18 mouse cellular contexts compared by ENCODE assay signal in the genomic region with DNA sequence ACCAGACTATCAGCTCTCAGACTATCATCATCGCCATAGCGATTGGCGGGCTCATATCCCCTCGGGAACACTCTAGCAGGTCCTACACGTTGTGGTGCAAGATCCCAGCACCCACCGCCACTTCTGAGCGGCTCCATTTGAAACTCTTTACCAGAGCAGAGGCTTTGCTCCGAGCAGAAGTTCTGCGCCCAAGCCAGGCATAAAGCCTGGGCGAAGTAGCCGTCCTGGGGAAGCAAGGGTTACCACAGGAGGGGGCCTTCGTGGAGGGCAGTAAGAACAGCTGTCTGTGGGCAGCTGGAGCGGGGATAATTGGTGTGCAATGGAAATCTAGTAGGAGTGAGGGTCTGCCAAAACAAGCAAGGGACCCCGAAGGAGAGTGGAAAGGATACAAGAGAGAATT. TPM values are rescaled to one million over a fixed set of nuclear protein-coding genes. Genes with fewer than 3 reads are reported as not detected.
DNase-seq lines count a peak whose midpoint lies in the region; ATAC-seq lines count a peak whose summit lies in the region.
"Had no signal": no experiment of that assay in that cellular context is flagged by ENCODE, and none has a peak within 500 bp of the region (broad histone marks: within the 10 kb centered on the region; RNA-seq: fewer than 3 reads in every experiment).

No protein-coding gene starts in this region.

- no peaks in the 10 kb centered on the region for H3K27me3 ChIP-seq in forebrain, embryonic 13.5 days
- H3K27me3 ChIP-seq in forebrain, embryonic 11.5 days (ENCODE audit: control insufficient read depth, insufficient read depth, low read length), result no peaks in the 10 kb centered on the region
- no peaks in the 10 kb centered on the region for H3K27me3 ChIP-seq in embryonic facial prominence, embryonic 11.5 days (ENCODE audit: control insufficient read depth, insufficient read depth, low read length)
- H3K27me3 ChIP-seq in neural tube, embryonic 12.5 days (replicated peaks), result no peaks in the 10 kb centered on the region

- 66% methylated on average over 14 of the region's 14 CpGs for WGBS in forebrain, embryonic 13.5 days
- 72% methylated on average over 14 of the region's 14 CpGs for WGBS in forebrain, embryonic 11.5 days
- WGBS in embryonic facial prominence, embryonic 11.5 days, result 62% methylated on average over 14 of the region's 14 CpGs
- 59% methylated on average over 14 of the region's 14 CpGs for WGBS in neural tube, embryonic 12.5 days

- intact Hi-C loops in left cerebral cortex, postnatal 4 days (cut with DNase I), result loop anchor here (5.0 to 10.0 kb wide), 2 partner anchors 70 to 443 kb away; partner anchors contain the start of gene Ncoa1

- H3K4me2 ChIP-seq in forebrain, embryonic 13.5 days, result no peak overlapping the region
- no peak overlapping the region for H3K4me2 ChIP-seq in forebrain, embryonic 11.5 days (ENCODE audit: low read depth, low read length, severe bottlenecking)
- no peak overlapping the region for H3K4me2 ChIP-seq in embryonic facial prominence, embryonic 11.5 days (ENCODE audit: low read depth, low read length)
- no peak overlapping the region for H3K4me2 ChIP-seq in neural tube, embryonic 12.5 days (replicated peaks)

- H3K4me3 ChIP-seq in forebrain, embryonic 13.5 days, result no peak overlapping the region
- H3K4me3 ChIP-seq in forebrain, embryonic 11.5 days (ENCODE audit: low read depth, low read length), result no peak overlapping the region
- H3K4me3 ChIP-seq in embryonic facial prominence, embryonic 11.5 days (ENCODE audit: low read depth, low read length), result no peak overlapping the region
- H3K4me3 ChIP-seq in neural tube, embryonic 12.5 days, result no peak overlapping the region

- H3K36me3 ChIP-seq in forebrain, embryonic 13.5 days (ENCODE audit: poor library complexity, severe bottlenecking), result no peaks in the 10 kb centered on the region
- no peaks in the 10 kb centered on the region for H3K36me3 ChIP-seq in forebrain, embryonic 11.5 days (ENCODE audit: control insufficient read depth, insufficient read depth, low read length)
- no peaks in the 10 kb centered on the region for H3K36me3 ChIP-seq in embryonic facial prominence, embryonic 11.5 days (replicated peaks; ENCODE audit: control insufficient read depth, insufficient read depth, low read depth, low read length)
- H3K36me3 ChIP-seq in neural tube, embryonic 12.5 days, result no peaks in the 10 kb centered on the region

- no peaks in the 10 kb centered on the region for H3K9me3 ChIP-seq in forebrain, embryonic 13.5 days (replicated peaks)
- H3K9me3 ChIP-seq in forebrain, embryonic 11.5 days (ENCODE audit: control insufficient read depth, low read length), result no peaks in the 10 kb centered on the region
- no peaks in the 10 kb centered on the region for H3K9me3 ChIP-seq in embryonic facial prominence, embryonic 11.5 days (replicated peaks; ENCODE audit: control insufficient read depth, low read length)
- no peaks in the 10 kb centered on the region for H3K9me3 ChIP-seq in neural tube, embryonic 12.5 days

- no peaks in the 10 kb centered on the region for H3K4me1 ChIP-seq in forebrain, embryonic 13.5 days
- no peaks in the 10 kb centered on the region for H3K4me1 ChIP-seq in forebrain, embryonic 11.5 days (replicated peaks; ENCODE audit: control insufficient read depth, insufficient read depth, low read length)
- H3K4me1 ChIP-seq in embryonic facial prominence, embryonic 11.5 days (ENCODE audit: control insufficient read depth, insufficient read depth, low read length), result no peaks in the 10 kb centered on the region
- peaks cover 2% of the 10 kb centered on the region; the same call in 1 of the 2 replicates for H3K4me1 ChIP-seq in neural tube, embryonic 12.5 days

- H3K9ac ChIP-seq in forebrain, embryonic 13.5 days, result no peak overlapping the region
- H3K9ac ChIP-seq in forebrain, embryonic 11.5 days (ENCODE audit: low read length), result no peak overlapping the region
- H3K9ac ChIP-seq in embryonic facial prominence, embryonic 11.5 days (replicated peaks; ENCODE audit: low read length), result no peak overlapping the region
- H3K9ac ChIP-seq in neural tube, embryonic 12.5 days, result no peak overlapping the region

- DNase-seq in forebrain, embryonic 11.5 days (ENCODE audit: low spot score), result no peak
- peak; percentile 46 for DNase-seq in left cerebral cortex, postnatal 4 days
- DNase-seq in left cerebral cortex, adult 8-10 months (ENCODE audit: low spot score in 2 of 2), result no peak
- no peak for DNase-seq in embryonic facial prominence, embryonic 11.5 days (ENCODE audit: low spot score)
- no peak for DNase-seq in MN1 (ENCODE audit: low spot score)
- DNase-seq in spleen, postnatal 36 days (ENCODE audit: low spot score in 2 of 2), result no peak
- DNase-seq: adrenal gland, postnatal 36 days; kidney, postnatal 14 days had no signal

- peak; percentile 24; the same call in 1 of the 2 replicates for ATAC-seq in forebrain, embryonic 13.5 days
- ATAC-seq in forebrain, embryonic 11.5 days (replicated peaks; ENCODE audit: low FRiP score), result no peak
- ATAC-seq in embryonic facial prominence, embryonic 11.5 days (replicated peaks; ENCODE audit: insufficient number of reproducible peaks, low FRiP score, low TSS enrichment, low read depth), result 0 out of 2 replicates have a peak, but pooled peaks have one; percentile 23
- ATAC-seq in neural tube, embryonic 12.5 days (ENCODE audit: low FRiP score, low read depth), result peak; percentile 25; the same call in 1 of the 2 replicates
- ATAC-seq: inflammation-experienced regulatory T-cells, adult 6 months; lung, postnatal 0 days had no signal

- H3K27ac ChIP-seq in forebrain, embryonic 13.5 days, result no peak overlapping the region
- no peak overlapping the region for H3K27ac ChIP-seq in forebrain, embryonic 11.5 days (ENCODE audit: low read depth, low read length)
- no peak overlapping the region for H3K27ac ChIP-seq in embryonic facial prominence, embryonic 11.5 days (replicated peaks; ENCODE audit: low read depth, low read length)
- no peak overlapping the region for H3K27ac ChIP-seq in neural tube, embryonic 12.5 days
- H3K27ac ChIP-seq: stomach, postnatal 0 days had no signal

RNA-seq across cellular contexts. Expression of gene Itsn2, which starts 44.9 kb away (rescaled TPM):
- polyA plus RNA-seq in forebrain, embryonic 13.5 days (2015; fragmentation: Nextera tagmentation; extraction: Ambion mirVana), result 14.0 and 14.5 TPM in 2 replicates
- 18.5 and 19.3 TPM in 2 replicates for polyA plus RNA-seq in forebrain, embryonic 11.5 days (2014; fragmentation: Nextera tagmentation; extraction: Ambion mirVana)
- total RNA-seq in left cerebral cortex, postnatal 4 days (2021), result 10 to 100 TPM; 48.7 to 49.5 TPM
- total RNA-seq in left cerebral cortex, adult 8-10 months (2022), result 10 to 100 TPM; 65.5 to 75.0 (median 69.1) TPM
- polyA plus RNA-seq in embryonic facial prominence, embryonic 11.5 days (2014; fragmentation: Nextera tagmentation; extraction: Ambion mirVana), result 25.9 and 26.2 TPM in 2 replicates
- 17.6 and 22.7 TPM in 2 replicates for polyA plus RNA-seq in neural tube, embryonic 12.5 days (2016; fragmentation: Nextera tagmentation; extraction: Ambion mirVana)

RNA-seq across cellular contexts. Expression of gene Gm3625, which starts 45.2 kb away (rescaled TPM):
- polyA plus RNA-seq in forebrain, embryonic 13.5 days (2015; fragmentation: Nextera tagmentation; extraction: Ambion mirVana), result not detected in 2 replicates
- polyA plus RNA-seq in forebrain, embryonic 11.5 days (2014; fragmentation: Nextera tagmentation; extraction: Ambion mirVana), result not detected in 2 replicates
- not detected for total RNA-seq in left cerebral cortex, postnatal 4 days (2021)
- not detected for total RNA-seq in left cerebral cortex, adult 8-10 months (2022)
- not detected in 2 replicates for polyA plus RNA-seq in embryonic facial prominence, embryonic 11.5 days (2014; fragmentation: Nextera tagmentation; extraction: Ambion mirVana)
- polyA plus RNA-seq in neural tube, embryonic 12.5 days (2016; fragmentation: Nextera tagmentation; extraction: Ambion mirVana), result not detected in 2 replicates
- total RNA-seq: adrenal gland, postnatal 36 days; common myeloid progenitor, adult 5-6 weeks; gastrocnemius, postnatal 4 days; layer of hippocampus, postnatal 25 days; liver, adult 2 months had no signal
- polyA plus RNA-seq: heart, embryonic 16.5 days; inflammation-experienced regulatory T-cells, adult 6 months; liver, adult 2 months; lung, postnatal 0 days; stomach, postnatal 0 days had no signal
